Mouse (Mus musculus): Measurements from ENCODE around the gene Ccdc171.

DNA sequence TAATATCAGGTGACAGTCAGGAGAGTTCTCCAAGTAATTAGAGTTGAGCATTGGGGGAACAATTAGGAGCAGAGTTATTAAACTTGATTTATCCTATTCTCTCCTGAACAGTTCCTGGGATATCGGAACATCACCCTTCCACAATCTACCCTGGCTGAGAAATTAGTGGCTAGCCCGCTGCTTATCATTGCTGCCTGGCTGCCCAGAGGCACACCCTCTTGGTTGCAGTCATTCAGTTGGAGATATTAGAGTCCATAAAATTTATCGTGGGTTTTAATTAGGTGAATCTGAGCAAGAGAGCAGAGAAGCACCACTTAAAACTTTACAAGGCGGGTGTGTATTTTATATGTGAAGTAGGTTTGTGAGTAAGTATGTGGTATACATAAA lies 214.5 kb downstream of the Ccdc171 start:
- TF ChIP-seq CTCF (IDR thresholded peaks at IDR 0.05; ENCODE audit: low read depth), result no peak
- no peak for TF ChIP-seq EP300 (IDR thresholded peaks at IDR 0.05; ENCODE audit: low read depth)
